Mouse (Mus musculus): ENCODE data around the gene Fyn.

The Fyn gene

GRCm38 (mm10) chr10:39445870-39446269, 77.2 kb downstream of the Fyn start:
- no peak for DNase-seq (ENCODE audit: low spot score)

- DNase-seq (ENCODE audit: low spot score) = no peak
Observed at GRCm38 (mm10) chr10:39446706-39447105, 78.1 kb downstream of the Fyn start.

GRCm38 (mm10) chr10:39449179-39449578, 80.5 kb downstream of the Fyn start:
- no peak for DNase-seq (ENCODE audit: low spot score)

- no peak for DNase-seq (ENCODE audit: low spot score)
Observed at GRCm38 (mm10) chr10:39450356-39450755, 81.7 kb downstream of the Fyn start.

GRCm38 (mm10) chr10:39451065-39451464, 82.4 kb downstream of the Fyn start:
- DNase-seq (ENCODE audit: low spot score) = no peak

- no peak for DNase-seq (ENCODE audit: low spot score)
Observed at GRCm38 (mm10) chr10:39451918-39452624, 83.4 kb downstream of the Fyn start.

GRCm38 (mm10) chr10:39455344-39455743, 86.7 kb downstream of the Fyn start:
- no peak for DNase-seq (ENCODE audit: low spot score)

GRCm38 (mm10) chr10:39455857-39456620, 87.4 kb downstream of the Fyn start:
- DNase-seq (ENCODE audit: low spot score) = no peak

- no peak for DNase-seq (ENCODE audit: low spot score)
Observed at GRCm38 (mm10) chr10:39456776-39457175, 88.1 kb downstream of the Fyn start.

GRCm38 (mm10) chr10:39457281-39457680, 88.6 kb downstream of the Fyn start:
- no peak for DNase-seq (ENCODE audit: low spot score)

- DNase-seq (ENCODE audit: low spot score) = no peak
Observed at GRCm38 (mm10) chr10:39458766-39459699, 90.4 kb downstream of the Fyn start.

GRCm38 (mm10) chr10:39460621-39461020, 92.0 kb downstream of the Fyn start:
- DNase-seq (ENCODE audit: low spot score) = no peak

GRCm38 (mm10) chr10:39461909-39462308, 93.3 kb downstream of the Fyn start:
- DNase-seq (ENCODE audit: low spot score) = no peak

- no peak for DNase-seq (ENCODE audit: low spot score)
Observed at GRCm38 (mm10) chr10:39462711-39463110, 94.1 kb downstream of the Fyn start.

- no peak for DNase-seq (ENCODE audit: low spot score)
Observed at GRCm38 (mm10) chr10:39464383-39464782, 95.7 kb downstream of the Fyn start.

GRCm38 (mm10) chr10:39467317-39467716, 98.7 kb downstream of the Fyn start:
- no peak for DNase-seq (ENCODE audit: low spot score)

- DNase-seq (ENCODE audit: low spot score) = no peak
Observed at GRCm38 (mm10) chr10:39467821-39468220, 99.2 kb downstream of the Fyn start.

- no peak for DNase-seq (ENCODE audit: low spot score)
Observed at GRCm38 (mm10) chr10:39468576-39468975, 99.9 kb downstream of the Fyn start.

GRCm38 (mm10) chr10:39469341-39469740, 100.7 kb downstream of the Fyn start:
- no peak for DNase-seq (ENCODE audit: low spot score)

- DNase-seq (ENCODE audit: low spot score) = no peak
Observed at GRCm38 (mm10) chr10:39470321-39470720, 101.7 kb downstream of the Fyn start.

GRCm38 (mm10) chr10:39471040-39471713, 102.5 kb downstream of the Fyn start:
- no peak for DNase-seq (ENCODE audit: low spot score)
